Mouse (Mus musculus): Measurements from ENCODE around the gene Cbs. TPM values are rescaled to one million over a fixed set of nuclear protein-coding genes. Genes with fewer than 3 reads are reported as not detected.

Cbs gene
- polyA plus RNA-seq, 1 experiment from 2014 or later: 5.0 TPM

GRCm38 (mm10) chr17:31563632-31564014 lies 73.4 kb downstream of the Cbs start:
- Histone ChIP-seq H3K4me2 (replicated peaks; ENCODE audit: low read depth, low read length) (peak overlapping the region; percentile 72), H3K36me3 (ENCODE audit: insufficient read depth, low read length) (no peaks in the 10 kb centered on the region), H3K27ac (ENCODE audit: low read length) (peak overlapping the region; percentile 91), H3K27me3 (ENCODE audit: insufficient read depth, low read length) (no peaks in the 10 kb centered on the region), H3K9ac (replicated peaks; ENCODE audit: low read length) (peak overlapping the region; percentile 79), H3K4me3 (ENCODE audit: low read length) (peak overlapping the region; percentile 55), H3K9me3 (ENCODE audit: low read length) (no peaks in the 10 kb centered on the region), H3K4me1 (ENCODE audit: insufficient read depth, low read length) (peaks cover 31% of the 10 kb centered on the region)
- 0 out of 2 replicates have a peak, but pooled peaks have one; percentile 0 for ATAC-seq (ENCODE audit: low FRiP score, low TSS enrichment)
- 16% methylated on average over 12 of the region's 12 CpGs for WGBS

GRCm38 (mm10) chr17:31559021-31559789 lies 77.8 kb downstream of the Cbs start:
- Histone ChIP-seq H3K27me3 (ENCODE audit: insufficient read depth, low read length) (no peaks in the 10 kb centered on the region), H3K36me3 (ENCODE audit: insufficient read depth, low read length) (no peaks in the 10 kb centered on the region), H3K9me3 (ENCODE audit: low read length) (no peaks in the 10 kb centered on the region), H3K4me3 (ENCODE audit: low read length) (no peak overlapping the region), H3K9ac (replicated peaks; ENCODE audit: low read length) (no peak overlapping the region), H3K4me2 (replicated peaks; ENCODE audit: low read depth, low read length) (no peak overlapping the region), H3K27ac (ENCODE audit: low read length) (no peak overlapping the region), H3K4me1 (ENCODE audit: insufficient read depth, low read length) (peaks cover 21% of the 10 kb centered on the region)
- no peak for ATAC-seq (ENCODE audit: low FRiP score, low TSS enrichment)
- WGBS: 81% methylated on average over 11 of the region's 11 CpGs

Small RNA genes within 50 kb of the gene (microRNA-seq; reads per million reads assigned to microRNA genes)
- not detected for gene Gm24970

Other genes with a start within 250 kb of the Cbs start
- gene Wdr4, start 117.3 kb downstream of the Cbs start, polyA plus RNA-seq (2015; fragmentation: Nextera tagmentation; extraction: Ambion mirVana): 51.6 and 57.8 TPM in 2 replicates
- 262 and 271 TPM in 2 replicates for gene Ndufv3, start 117.1 kb downstream of the Cbs start, polyA plus RNA-seq (2015; fragmentation: Nextera tagmentation; extraction: Ambion mirVana)
- 38.2 and 44.5 TPM in 2 replicates for gene Pknox1, start 72.5 kb downstream of the Cbs start, polyA plus RNA-seq (2015; fragmentation: Nextera tagmentation; extraction: Ambion mirVana)
- 262 and 338 TPM in 2 replicates for gene U2af1, start 21.7 kb upstream of the Cbs start, polyA plus RNA-seq (2015; fragmentation: Nextera tagmentation; extraction: Ambion mirVana)
- not detected in 2 replicates for gene Cryaa, start 40.6 kb upstream of the Cbs start, polyA plus RNA-seq (2015; fragmentation: Nextera tagmentation; extraction: Ambion mirVana)
- gene Sik1, start 218.6 kb upstream of the Cbs start, polyA plus RNA-seq (2015; fragmentation: Nextera tagmentation; extraction: Ambion mirVana): 16.5 and 17.8 TPM in 2 replicates